Mouse (Mus musculus) right cerebral cortex, postnatal 36 days (tissue): ENCODE measurements around the gene Shank2.
A peak's percentile ranks its signal among the peaks of the same experiment; 100 is the strongest.

Experiments
- DNase-seq, 2 experiments: peaks; one replicate each; pipeline ENCODE4 v3.0.0; 2022; ENCODE audit warnings: low spot score in 2 of 2, mixed read lengths in 1 of 2

Shank2 gene

DNA sequence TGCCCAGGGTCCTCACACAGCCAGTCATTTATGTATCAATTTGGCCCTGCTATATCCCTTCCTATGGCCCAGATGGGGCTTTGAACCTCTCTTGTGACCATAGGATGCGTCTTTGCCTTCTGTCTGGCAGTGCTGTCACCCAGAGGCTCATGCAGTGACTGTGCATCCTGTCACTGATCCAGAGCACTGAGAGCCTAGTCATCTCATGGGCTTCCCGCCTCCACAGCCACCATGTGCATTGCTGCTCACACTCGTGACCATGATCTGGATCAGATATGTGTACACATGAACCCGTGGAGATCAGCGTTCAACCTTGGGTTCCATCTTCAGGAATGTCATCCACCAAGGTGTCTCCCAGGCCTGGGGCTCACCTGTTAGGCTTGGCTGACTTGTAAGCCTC lies 227.0 kb downstream of the Shank2 start:
- DNase-seq, result no peak

GRCm38 (mm10) chr7:144229421-144229820 lies 227.7 kb downstream of the Shank2 start:
- DNase-seq, result no peak

DNA sequence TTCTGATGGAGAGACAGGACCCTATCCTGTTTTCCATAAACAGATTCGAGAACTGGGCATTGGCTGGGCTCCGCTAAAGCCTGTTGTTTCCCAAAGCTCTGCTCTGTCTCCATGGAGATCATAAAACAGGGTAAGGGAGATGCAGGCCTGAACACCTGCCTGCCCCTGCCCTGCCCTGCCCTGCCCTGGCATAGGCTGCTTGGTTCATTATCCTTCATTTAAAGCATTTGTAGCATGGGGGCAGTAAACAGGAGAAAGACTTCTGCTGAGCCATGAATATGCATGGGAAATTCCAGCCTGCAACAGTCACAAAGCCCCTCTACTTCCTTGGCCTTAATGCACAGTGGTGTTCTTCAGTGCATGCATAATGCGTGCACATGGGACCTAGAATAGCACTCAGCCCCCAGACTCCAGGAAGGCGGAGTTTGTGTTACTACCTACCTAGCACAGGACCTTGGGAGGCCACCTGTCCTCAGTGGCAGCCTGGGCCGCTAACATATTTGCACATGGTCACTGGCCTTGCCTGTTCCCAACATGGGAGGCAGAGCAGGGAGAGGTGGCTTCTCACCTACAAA lies 230.5 kb downstream of the Shank2 start:
- no peak for DNase-seq

- DNase-seq, result no peak
Observed at GRCm38 (mm10) chr7:144233479-144233878, 231.8 kb downstream of the Shank2 start.

- no peak for DNase-seq
Observed at GRCm38 (mm10) chr7:144234783-144235182, 233.1 kb downstream of the Shank2 start.

GRCm38 (mm10) chr7:144235523-144235922 lies 233.8 kb downstream of the Shank2 start:
- DNase-seq, result peak; percentile 50 to 79

GRCm38 (mm10) chr7:144236802-144237201 lies 235.1 kb downstream of the Shank2 start:
- peak; percentile 36 to 73 for DNase-seq

GRCm38 (mm10) chr7:144238409-144238808 lies 236.7 kb downstream of the Shank2 start:
- DNase-seq, result peak in 1 of 2 experiments; percentile 55

DNA sequence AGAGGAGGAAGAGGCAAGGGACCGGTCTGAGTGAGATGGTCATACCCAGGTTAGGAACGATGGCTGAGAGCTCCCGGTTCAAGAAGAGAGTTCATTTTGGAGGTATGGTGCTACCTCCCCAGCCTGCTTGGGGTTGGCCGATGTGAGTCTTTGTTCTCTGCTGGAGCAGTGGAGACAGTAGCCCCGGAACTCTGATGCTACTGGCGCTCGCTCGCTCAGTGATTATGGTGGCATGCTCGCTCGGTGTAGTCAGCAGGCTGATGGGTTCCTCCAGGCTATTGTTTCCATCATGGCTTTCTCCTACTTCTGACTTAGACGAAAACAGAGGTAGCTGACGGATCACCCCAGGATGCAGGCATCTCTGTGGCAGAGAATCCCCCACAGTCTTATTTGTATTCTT lies 237.3 kb downstream of the Shank2 start:
- no peak for DNase-seq

- DNase-seq, result peak in 1 of 2 experiments; percentile 58
Observed at GRCm38 (mm10) chr7:144239571-144240370, 238.0 kb downstream of the Shank2 start.

DNA sequence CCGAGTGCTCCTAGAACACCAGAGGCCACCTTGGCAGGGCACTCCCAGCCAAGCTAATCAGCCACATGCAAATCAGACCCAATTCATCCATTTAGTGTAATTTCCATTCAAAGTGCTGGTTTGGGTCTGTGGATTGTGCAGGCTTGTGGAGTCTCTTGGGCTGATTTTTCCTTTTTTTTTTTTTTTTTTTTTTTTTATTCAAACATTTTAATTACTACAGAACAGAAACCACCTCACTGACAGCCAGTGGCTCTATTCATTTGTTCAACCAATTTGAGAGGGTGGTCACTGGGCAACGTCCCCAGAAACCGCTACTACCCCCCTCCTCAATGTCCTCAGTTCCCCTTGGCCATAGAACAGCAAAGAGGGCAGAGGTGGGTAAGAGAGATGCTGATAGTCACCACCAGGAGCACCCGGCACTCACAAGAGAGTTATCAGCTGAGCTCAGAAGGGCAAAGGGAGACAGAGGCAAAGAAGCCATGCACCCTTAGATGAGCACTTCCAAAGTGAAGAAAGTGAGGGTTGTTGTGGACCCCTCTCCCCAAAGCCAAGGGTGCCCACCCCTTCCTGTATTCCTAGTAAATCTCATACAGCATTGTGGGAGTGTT lies 239.1 kb downstream of the Shank2 start:
- DNase-seq, result no peak

- DNase-seq, result no peak
Observed at GRCm38 (mm10) chr7:144244203-144244602, 242.5 kb downstream of the Shank2 start.

DNA sequence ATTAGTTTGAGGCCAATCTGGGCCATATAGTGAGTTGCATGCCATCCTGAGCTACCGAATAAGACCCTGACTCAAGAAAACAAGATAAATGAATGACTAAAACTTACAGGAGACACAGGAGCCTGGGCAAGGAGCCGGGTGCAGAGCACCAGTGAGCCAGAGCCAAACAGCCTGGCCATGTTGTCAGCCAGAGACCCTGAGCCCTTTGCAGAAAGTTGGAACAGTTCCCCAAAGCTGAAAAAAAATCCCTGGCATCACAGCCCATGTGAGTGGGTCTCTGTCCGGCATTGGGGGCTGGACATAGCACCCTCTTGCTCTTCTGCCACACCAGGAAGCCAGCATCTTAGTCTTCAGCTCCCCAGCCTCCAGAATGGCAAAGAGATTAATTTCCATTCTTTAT lies 244.5 kb downstream of the Shank2 start:
- DNase-seq, result no peak

GRCm38 (mm10) chr7:144248686-144249422 lies 247.1 kb downstream of the Shank2 start:
- no peak for DNase-seq

GRCm38 (mm10) chr7:144250791-144251190 lies 249.1 kb downstream of the Shank2 start:
- peak in 1 of 2 experiments; percentile 57 for DNase-seq

- DNase-seq, result peak; percentile 43 to 61
Observed at GRCm38 (mm10) chr7:144251250-144251649, 249.5 kb downstream of the Shank2 start.

- DNase-seq, result no peak
Observed at GRCm38 (mm10) chr7:144254674-144255246, 253.0 kb downstream of the Shank2 start.

GRCm38 (mm10) chr7:144257821-144258220 lies 256.1 kb downstream of the Shank2 start:
- DNase-seq, result no peak

DNA sequence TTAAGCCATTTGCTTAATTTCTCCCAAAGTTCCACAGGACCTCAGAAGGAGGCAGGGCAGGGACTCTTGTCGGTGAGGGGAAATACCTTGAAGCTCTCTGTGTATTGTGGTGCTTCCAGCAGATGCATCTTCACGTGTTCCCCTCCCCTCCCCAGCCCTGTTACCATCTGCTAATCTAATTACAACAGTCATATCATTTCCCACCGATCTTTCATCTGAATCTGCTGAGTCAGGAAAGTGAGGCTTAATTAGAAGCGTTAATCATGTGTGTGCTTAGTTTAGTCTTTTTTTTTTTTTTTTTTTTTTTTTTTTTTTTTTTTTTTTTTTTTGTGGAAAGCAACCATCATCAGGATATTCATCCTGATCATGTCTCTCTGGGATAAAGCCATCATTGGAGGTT lies 256.6 kb downstream of the Shank2 start:
- DNase-seq, result no peak

DNA sequence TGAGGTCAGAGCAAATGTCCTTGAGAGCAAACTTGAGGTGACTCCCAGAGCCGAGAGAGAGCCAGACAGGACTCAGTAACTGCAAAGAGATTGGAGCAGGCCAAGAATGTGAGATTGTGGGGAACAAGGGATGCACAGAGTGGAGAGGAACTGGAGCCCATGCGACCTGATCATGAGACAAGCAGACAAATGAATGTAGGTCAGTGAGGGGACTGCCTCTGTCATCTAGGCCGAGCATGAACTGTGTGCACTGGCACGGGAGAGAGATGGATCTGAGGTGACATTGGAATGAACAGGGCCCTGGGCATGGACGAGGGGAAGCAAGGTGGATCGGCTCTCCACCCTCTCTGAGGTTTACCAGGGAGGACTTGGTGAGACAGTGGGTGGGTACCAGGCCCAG lies 260.9 kb downstream of the Shank2 start:
- no peak for DNase-seq

- DNase-seq, result no peak
Observed at GRCm38 (mm10) chr7:144266745-144267144, 265.0 kb downstream of the Shank2 start.

GRCm38 (mm10) chr7:144268329-144268728 lies 266.6 kb downstream of the Shank2 start:
- peak; percentile 59 to 76 for DNase-seq
